Mouse (Mus musculus) lung, adult 2 months (tissue): ENCODE measurements around the gene Grik2.

Experiments used
- CTCF ChIP-seq: fragments of 200-500 bp; IDR thresholded peaks from 2 replicates; pipeline ENCODE4 v1.5.1; 2011; ENCODE audit warnings: mild to moderate bottlenecking, low read length, control low read depth; ENCODE audit not compliant: insufficient read depth
- POLR2A ChIP-seq: fragments of 200-500 bp; IDR thresholded peaks from 2 replicates; pipeline ENCODE4 v1.6.1; 2011; ENCODE audit warnings: low read depth, mild to moderate bottlenecking, control low read depth, low read length, borderline replicate concordance; ENCODE audit errors: extremely low read depth

GRCm38 (mm10) chr10:49801001-49801400, 12.4 kb upstream of the Grik2 start:
- TF ChIP-seq CTCF (no peak), POLR2A (no peak)
